In the genomic region with DNA sequence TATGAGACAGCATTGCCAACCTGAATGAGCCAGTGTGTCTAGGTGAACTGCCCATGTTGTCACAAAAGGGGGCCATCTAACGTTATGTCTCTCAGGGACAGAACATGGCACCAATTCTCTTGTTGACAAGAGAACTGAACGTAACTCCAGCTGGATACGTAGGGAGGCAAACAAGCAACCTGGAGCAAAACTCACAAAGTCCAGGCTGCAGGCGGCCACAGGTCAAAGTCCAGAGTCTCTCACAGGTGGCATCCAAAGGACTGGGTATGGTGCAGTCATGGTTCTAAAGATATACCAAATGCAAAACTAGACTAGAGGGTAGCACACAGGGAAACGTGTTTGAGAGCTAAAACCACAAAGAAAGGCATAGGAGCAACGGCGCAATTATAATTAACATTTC, we compare ENCODE assay signal across 27 mouse cellular contexts. TPM values are rescaled to one million over a fixed set of nuclear protein-coding genes. Genes with fewer than 3 reads are reported as not detected.
DNase-seq lines count a peak whose midpoint lies in the region; ATAC-seq and TF ChIP-seq lines count a peak whose summit lies in the region.
"Had no signal": no experiment of that assay in that cellular context is flagged by ENCODE, and none has a peak within 500 bp of the region (broad histone marks: within the 10 kb centered on the region; RNA-seq: fewer than 3 reads in every experiment).

No protein-coding gene starts in this region.

- no peak overlapping the region for H3K27ac ChIP-seq in kidney, adult 2 months (ENCODE audit: insufficient read depth, low read depth, low read length)
- no peak overlapping the region for H3K27ac ChIP-seq in kidney, embryonic 16.5 days (ENCODE audit: low read length)
- H3K27ac ChIP-seq in kidney, embryonic 14.5 days (ENCODE audit: low read depth, low read length) = no peak overlapping the region
- H3K27ac ChIP-seq: embryonic facial prominence, embryonic 12.5 days; embryonic facial prominence, embryonic 15.5 days; gastrocnemius, adult 2 months; hindbrain, embryonic 12.5 days had no signal

- H3K4me1 ChIP-seq in kidney, adult 2 months (ENCODE audit: control insufficient read depth, insufficient read depth, low read length) = no peaks in the 10 kb centered on the region
- no peaks in the 10 kb centered on the region for H3K4me1 ChIP-seq in kidney, embryonic 16.5 days (ENCODE audit: insufficient read depth, low read length)
- H3K4me1 ChIP-seq in kidney, embryonic 14.5 days (ENCODE audit: control insufficient read depth, insufficient read depth, low read length) = no peaks in the 10 kb centered on the region
- H3K4me1 ChIP-seq: embryonic facial prominence, embryonic 12.5 days; hindbrain, embryonic 12.5 days had no signal

- DNase-seq in kidney, adult 2 months = peak; percentile 76
- DNase-seq in kidney, postnatal 25 days = peak; percentile 18 to 34
- peak; percentile 27 to 68 for DNase-seq in kidney, postnatal 36 days
- no peak for DNase-seq in left cerebral cortex, adult 11 months (ENCODE audit: low spot score)
- DNase-seq: adrenal gland, adult 2 months; adrenal gland, postnatal 14 days; cerebellum, adult 11 months; cerebellum, adult 2 months; cerebellum, adult 9-11 months; cerebellum, postnatal 25 days; forebrain, postnatal 0 days; gastrocnemius, adult 2 months; gastrocnemius, postnatal 14 days; heart, adult 11 months had no signal

- no peak overlapping the region for H3K4me3 ChIP-seq in kidney, adult 2 months (ENCODE audit: insufficient read depth, low read depth, low read length)
- H3K4me3 ChIP-seq in kidney, embryonic 16.5 days (ENCODE audit: low read length) = no peak overlapping the region
- H3K4me3 ChIP-seq in kidney, embryonic 14.5 days (ENCODE audit: low read length) = no peak overlapping the region
- H3K4me3 ChIP-seq: embryonic facial prominence, embryonic 12.5 days; embryonic facial prominence, embryonic 15.5 days; gastrocnemius, adult 2 months; hindbrain, embryonic 12.5 days had no signal

- no peak for TF ChIP-seq POLR2A in kidney, adult 2 months (IDR thresholded peaks at IDR 0.05; ENCODE audit: low read depth, low read length)

- no peak for TF ChIP-seq CTCF in kidney, adult 2 months (conservative IDR thresholded peaks at IDR 0.05; ENCODE audit: insufficient read depth, insufficient read length, low read depth, low read length)

- H3K4me2 ChIP-seq in kidney, embryonic 16.5 days (replicated peaks; ENCODE audit: low read depth, low read length) = no peak overlapping the region
- H3K4me2 ChIP-seq in kidney, embryonic 14.5 days (replicated peaks; ENCODE audit: low read depth, low read length) = no peak overlapping the region
- H3K4me2 ChIP-seq: embryonic facial prominence, embryonic 12.5 days; embryonic facial prominence, embryonic 15.5 days; heart, embryonic 11.5 days; hindbrain, embryonic 12.5 days had no signal

- H3K9ac ChIP-seq in kidney, embryonic 16.5 days (replicated peaks; ENCODE audit: low read length) = no peak overlapping the region
- H3K9ac ChIP-seq in kidney, embryonic 14.5 days (ENCODE audit: low read depth, low read length) = no peak overlapping the region
- H3K9ac ChIP-seq: embryonic facial prominence, embryonic 12.5 days; embryonic facial prominence, embryonic 15.5 days; forebrain, postnatal 0 days; hindbrain, embryonic 12.5 days had no signal

- H3K27me3 ChIP-seq in kidney, adult 2 months (replicated peaks; ENCODE audit: control insufficient read depth, insufficient read depth, low read length) = no peaks in the 10 kb centered on the region
- H3K27me3 ChIP-seq in kidney, embryonic 16.5 days (ENCODE audit: insufficient read depth, low read length) = no peaks in the 10 kb centered on the region
- no peaks in the 10 kb centered on the region for H3K27me3 ChIP-seq in kidney, embryonic 14.5 days (ENCODE audit: control insufficient read depth, insufficient read depth, low read length)
- H3K27me3 ChIP-seq: embryonic facial prominence, embryonic 12.5 days; embryonic facial prominence, embryonic 15.5 days; hindbrain, embryonic 12.5 days had no signal

- H3K9me3 ChIP-seq in kidney, embryonic 16.5 days (ENCODE audit: low read length) = no peaks in the 10 kb centered on the region
- H3K9me3 ChIP-seq in kidney, embryonic 14.5 days (ENCODE audit: control insufficient read depth, low read length) = no peaks in the 10 kb centered on the region
- H3K9me3 ChIP-seq: embryonic facial prominence, embryonic 12.5 days; embryonic facial prominence, embryonic 15.5 days; hindbrain, embryonic 12.5 days had no signal

- no peak for ATAC-seq in kidney, embryonic 16.5 days (ENCODE audit: low FRiP score, low TSS enrichment)
- ATAC-seq in kidney, embryonic 14.5 days (ENCODE audit: low FRiP score, low TSS enrichment) = no peak
- ATAC-seq: CD4-positive, CD25-positive, alpha-beta regulatory T cell, adult 4 months; forebrain, embryonic 14.5 days; forebrain, postnatal 0 days had no signal

- H3K36me3 ChIP-seq in kidney, adult 2 months (ENCODE audit: control insufficient read depth, insufficient read depth, low read length) = no peaks in the 10 kb centered on the region
- no peaks in the 10 kb centered on the region for H3K36me3 ChIP-seq in kidney, embryonic 16.5 days (ENCODE audit: insufficient read depth, low read length)
- H3K36me3 ChIP-seq in kidney, embryonic 14.5 days (ENCODE audit: control insufficient read depth, insufficient read depth, low read length) = no peaks in the 10 kb centered on the region
- H3K36me3 ChIP-seq: embryonic facial prominence, embryonic 12.5 days; embryonic facial prominence, embryonic 15.5 days; hindbrain, embryonic 12.5 days had no signal

- WGBS in kidney, adult 2 months = 68% methylated on average over 7 of the region's 7 CpGs
- 84% methylated on average over 7 of the region's 7 CpGs for WGBS in kidney, embryonic 16.5 days
- 86% methylated on average over 7 of the region's 7 CpGs for WGBS in kidney, embryonic 14.5 days

RNA-seq across cellular contexts. Expression of gene Prss43, which starts 5.1 kb away (rescaled TPM):
- polyA plus RNA-seq in kidney, adult 2 months (2012; rRNA removed) = not detected in 2 replicates
- not detected in 2 replicates for polyA plus RNA-seq in kidney, embryonic 16.5 days (2015; fragmentation: Nextera tagmentation; extraction: Ambion mirVana)
- not detected in 2 replicates for polyA plus RNA-seq in kidney, embryonic 14.5 days (2014; fragmentation: Nextera tagmentation; extraction: Ambion mirVana)
- polyA plus RNA-seq: adrenal gland, adult 2 months; C2C12; CD4-positive, CD25-positive, alpha-beta regulatory T cell, adult 4 months; embryonic facial prominence, embryonic 12.5 days; embryonic facial prominence, embryonic 15.5 days; forebrain, embryonic 11.5 days; forebrain, embryonic 14.5 days; forebrain, postnatal 0 days; heart, embryonic 11.5 days; heart, embryonic 14.5 days; hindbrain, embryonic 12.5 days had no signal

RNA-seq across cellular contexts. Expression of gene Prss44, which starts 7.6 kb away (rescaled TPM):
- polyA plus RNA-seq in kidney, adult 2 months (2012; rRNA removed) = not detected in 2 replicates
- polyA plus RNA-seq in kidney, embryonic 16.5 days (2015; fragmentation: Nextera tagmentation; extraction: Ambion mirVana) = not detected in 2 replicates
- polyA plus RNA-seq in kidney, embryonic 14.5 days (2014; fragmentation: Nextera tagmentation; extraction: Ambion mirVana) = not detected in 2 replicates
- polyA plus RNA-seq: adrenal gland, adult 2 months; C2C12; CD4-positive, CD25-positive, alpha-beta regulatory T cell, adult 4 months; cerebellum, adult 2 months; embryonic facial prominence, embryonic 12.5 days; embryonic facial prominence, embryonic 15.5 days; forebrain, embryonic 11.5 days; forebrain, embryonic 14.5 days; forebrain, postnatal 0 days; frontal cortex, adult 2 months; heart, embryonic 11.5 days; heart, embryonic 14.5 days; heart, postnatal 0 days; hindbrain, embryonic 12.5 days had no signal

RNA-seq across cellular contexts. Expression of gene Prss45, which starts 13.0 kb away (rescaled TPM):
- not detected in 2 replicates for polyA plus RNA-seq in kidney, adult 2 months (2012; rRNA removed)
- polyA plus RNA-seq in kidney, embryonic 16.5 days (2015; fragmentation: Nextera tagmentation; extraction: Ambion mirVana) = not detected in 2 replicates
- not detected in 2 replicates for polyA plus RNA-seq in kidney, embryonic 14.5 days (2014; fragmentation: Nextera tagmentation; extraction: Ambion mirVana)
- polyA plus RNA-seq: adrenal gland, adult 2 months; C2C12; CD4-positive, CD25-positive, alpha-beta regulatory T cell, adult 4 months; embryonic facial prominence, embryonic 12.5 days; embryonic facial prominence, embryonic 15.5 days; forebrain, embryonic 11.5 days; forebrain, postnatal 0 days; heart, embryonic 11.5 days; heart, embryonic 14.5 days; hindbrain, embryonic 12.5 days had no signal

RNA-seq across cellular contexts. Expression of gene Prss46, which starts 22.9 kb away (rescaled TPM):
- not detected in 2 replicates for polyA plus RNA-seq in kidney, adult 2 months (2012; rRNA removed)
- not detected in 2 replicates for polyA plus RNA-seq in kidney, embryonic 16.5 days (2015; fragmentation: Nextera tagmentation; extraction: Ambion mirVana)
- not detected in 2 replicates for polyA plus RNA-seq in kidney, embryonic 14.5 days (2014; fragmentation: Nextera tagmentation; extraction: Ambion mirVana)
- polyA plus RNA-seq: adrenal gland, adult 2 months; CD4-positive, CD25-positive, alpha-beta regulatory T cell, adult 4 months; cerebellum, adult 2 months; embryonic facial prominence, embryonic 12.5 days; embryonic facial prominence, embryonic 15.5 days; forebrain, embryonic 11.5 days; forebrain, embryonic 14.5 days; frontal cortex, adult 2 months; heart, embryonic 11.5 days; heart, embryonic 14.5 days; heart, postnatal 0 days; hindbrain, embryonic 12.5 days had no signal

RNA-seq across cellular contexts. Expression of gene Prss42, which starts 23.5 kb away (rescaled TPM):
- not detected in 2 replicates for polyA plus RNA-seq in kidney, adult 2 months (2012; rRNA removed)
- polyA plus RNA-seq in kidney, embryonic 16.5 days (2015; fragmentation: Nextera tagmentation; extraction: Ambion mirVana) = not detected in 2 replicates
- polyA plus RNA-seq in kidney, embryonic 14.5 days (2014; fragmentation: Nextera tagmentation; extraction: Ambion mirVana) = not detected in 2 replicates
- polyA plus RNA-seq: adrenal gland, adult 2 months; C2C12; CD4-positive, CD25-positive, alpha-beta regulatory T cell, adult 4 months; cerebellum, adult 2 months; embryonic facial prominence, embryonic 12.5 days; embryonic facial prominence, embryonic 15.5 days; forebrain, embryonic 11.5 days; forebrain, embryonic 14.5 days; forebrain, postnatal 0 days; frontal cortex, adult 2 months; heart, embryonic 11.5 days; heart, embryonic 14.5 days; heart, postnatal 0 days; hindbrain, embryonic 12.5 days had no signal
